ENCODE assay signal across 21 mouse cellular contexts in genomic region chr6:55549211-55549610, GRCm38 (mm10).
"Had no signal": no experiment of that assay in that cellular context is flagged by ENCODE, and none has a peak within 500 bp of the region (broad histone marks: within the 10 kb centered on the region; RNA-seq: fewer than 3 reads in every experiment).

No protein-coding gene starts in this region.

- H3K9ac ChIP-seq: intestine, embryonic 15.5 days; kidney, embryonic 15.5 days; limb, embryonic 12.5 days; limb, embryonic 15.5 days; liver, embryonic 14.5 days; liver, postnatal 0 days; lung, embryonic 14.5 days had no signal

- H3K9me3 ChIP-seq: intestine, embryonic 15.5 days; kidney, embryonic 15.5 days; limb, embryonic 12.5 days; limb, embryonic 15.5 days had no signal

- H3K27me3 ChIP-seq: intestine, embryonic 15.5 days; kidney, embryonic 15.5 days; limb, embryonic 12.5 days; limb, embryonic 15.5 days had no signal

- H3K36me3 ChIP-seq: intestine, embryonic 15.5 days; kidney, embryonic 15.5 days; limb, embryonic 12.5 days; limb, embryonic 15.5 days had no signal

- H3K4me2 ChIP-seq: intestine, embryonic 15.5 days; kidney, embryonic 15.5 days; limb, embryonic 12.5 days; limb, embryonic 15.5 days; liver, embryonic 11.5 days; lung, embryonic 14.5 days; midbrain, embryonic 11.5 days had no signal

- H3K4me1 ChIP-seq: intestine, embryonic 15.5 days; kidney, embryonic 15.5 days; limb, embryonic 12.5 days; limb, embryonic 15.5 days had no signal

- H3K27ac ChIP-seq: intestine, embryonic 15.5 days; kidney, embryonic 15.5 days; left cerebral cortex, adult 2 months; limb, embryonic 12.5 days; limb, embryonic 15.5 days; liver, embryonic 14.5 days; stomach, postnatal 0 days had no signal

- DNase-seq: kidney, adult 11 months; kidney, adult 8-10 months; kidney, postnatal 10 days; kidney, postnatal 36 days; liver, postnatal 0 days; lung, embryonic 14.5 days; lung, postnatal 36 days; midbrain, embryonic 14.5 days; thymus, adult 2 months; thymus, postnatal 14 days; thymus, postnatal 4 days had no signal

- H3K4me3 ChIP-seq: intestine, embryonic 15.5 days; kidney, embryonic 15.5 days; left cerebral cortex, adult 2 months; limb, embryonic 12.5 days; limb, embryonic 15.5 days had no signal

- ATAC-seq: intestine, embryonic 15.5 days; liver, postnatal 0 days; lung, postnatal 0 days had no signal
